Mouse (Mus musculus) liver, adult 2 months (tissue): ENCODE data around the gene D630045J12Rik. TPM values are rescaled to one million over a fixed set of nuclear protein-coding genes. Genes with fewer than 3 reads are reported as not detected.

Source experiments
- DNase-seq: peaks from one replicate; pipeline ENCODE4 v3.0.0-alpha.2; 2011; ENCODE audit warnings: low read depth, low spot score; ENCODE audit errors: extremely low read depth
- H3K27ac ChIP-seq: fragments of 200-500 bp; replicated peaks from 2 replicates; pipeline ENCODE4 v1.5.1; 2012; ENCODE audit warnings: low read depth, mild to moderate bottlenecking, control low read depth, inconsistent platforms, low read length; ENCODE audit not compliant: insufficient read depth
- H3K27me3 ChIP-seq: fragments of 200-500 bp; 2 replicates; pipeline ENCODE4 v1.6.1; 2012; ENCODE audit warnings: mild to moderate bottlenecking, moderate library complexity, low read length, inconsistent platforms; ENCODE audit not compliant: control insufficient read depth, insufficient read depth
- H3K36me3 ChIP-seq: fragments of 200-500 bp; 2 replicates; pipeline ENCODE4 v1.6.1; 2012; ENCODE audit warnings: low read length, inconsistent platforms; ENCODE audit not compliant: control insufficient read depth, insufficient read depth
- H3K4me1 ChIP-seq: fragments of 200-500 bp; 2 replicates; pipeline ENCODE4 v1.6.1; 2011; ENCODE audit warnings: low read length; ENCODE audit not compliant: control insufficient read depth, insufficient read depth
- H3K4me3 ChIP-seq: fragments of 200-500 bp; 2 replicates; pipeline ENCODE4 v1.5.1; 2011; ENCODE audit warnings: low read depth, mild to moderate bottlenecking, control low read depth, low read length, moderate library complexity; ENCODE audit not compliant: insufficient read depth
- H3K79me2 ChIP-seq: fragments of 200-500 bp; 2 replicates; pipeline ENCODE4 v1.6.1; 2012; ENCODE audit warnings: inconsistent platforms, mild to moderate bottlenecking, low read length, moderate library complexity; ENCODE audit not compliant: control insufficient read depth, insufficient read depth
- H3K9ac ChIP-seq: fragments of 200-500 bp; 2 replicates; pipeline ENCODE4 v1.6.1; 2012; ENCODE audit warnings: low read depth, mild to moderate bottlenecking, control low read depth, inconsistent platforms, low read length
- CTCF ChIP-seq: fragments of 200-500 bp; IDR thresholded peaks from 2 replicates; pipeline ENCODE4 v1.5.1; 2011; ENCODE audit warnings: low read depth, low read length, control low read depth
- POLR2A ChIP-seq: fragments of 200-500 bp; IDR thresholded peaks from 2 replicates; pipeline ENCODE4 v1.6.1; 2011; ENCODE audit warnings: low read length, control low read depth; ENCODE audit not compliant: insufficient read depth; ENCODE audit errors: extremely low read depth
- WGBS: fragments of 180-500 bp; shearing (Covaris S2); methylation state at CpG from one replicate; pipeline ENCODE4 v1.1.7; 2018; 5-methylcytosine and 5-hydroxymethylcytosine counted together
- polyA plus RNA-seq: library from polyadenylated mRNA; depleted of rRNA; stranded (reverse); fragments of >200 nt; gene quantifications from 2 replicates; pipeline ENCODE4 v1.2.3, GENCODE M21; 2012
- total RNA-seq: library from RNA; depleted of rRNA; stranded (reverse); fragments of >200 nt; gene quantifications from 2 replicates; pipeline ENCODE4 v1.2.3, GENCODE M21; 2014

The D630045J12Rik gene
- total and polyA plus RNA-seq, 2 experiments: 0.46 to 1.3 TPM

- no peak overlapping the region for H3K4me3 ChIP-seq
- H3K9ac ChIP-seq: no peak overlapping the region
- H3K27ac ChIP-seq: no peak overlapping the region
- no peaks in the 10 kb centered on the region for H3K27me3 ChIP-seq
- no peak for DNase-seq
- no peaks in the 10 kb centered on the region for H3K36me3 ChIP-seq
- no peaks in the 10 kb centered on the region for H3K79me2 ChIP-seq
- H3K4me1 ChIP-seq: no peaks in the 10 kb centered on the region; the same call in 1 of the 2 replicates
- WGBS: 90% methylated on average over 9 of the region's 9 CpGs
- TF ChIP-seq POLR2A: no peak
Observed at GRCm38 (mm10) chr6:38105924-38106323, 147.9 kb downstream of the D630045J12Rik start.

GRCm38 (mm10) chr6:38103775-38104174, 150.0 kb downstream of the D630045J12Rik start:
- no peaks in the 10 kb centered on the region for H3K27me3 ChIP-seq
- TF ChIP-seq CTCF: no peak
- no peak for TF ChIP-seq POLR2A
- no peak overlapping the region for H3K9ac ChIP-seq
- H3K79me2 ChIP-seq: no peaks in the 10 kb centered on the region
- no peak for DNase-seq
- H3K27ac ChIP-seq: no peak overlapping the region
- H3K36me3 ChIP-seq: no peaks in the 10 kb centered on the region
- no peak overlapping the region for H3K4me3 ChIP-seq
- 85% methylated on average over 6 of the region's 6 CpGs for WGBS
- no peaks in the 10 kb centered on the region for H3K4me1 ChIP-seq

DNA sequence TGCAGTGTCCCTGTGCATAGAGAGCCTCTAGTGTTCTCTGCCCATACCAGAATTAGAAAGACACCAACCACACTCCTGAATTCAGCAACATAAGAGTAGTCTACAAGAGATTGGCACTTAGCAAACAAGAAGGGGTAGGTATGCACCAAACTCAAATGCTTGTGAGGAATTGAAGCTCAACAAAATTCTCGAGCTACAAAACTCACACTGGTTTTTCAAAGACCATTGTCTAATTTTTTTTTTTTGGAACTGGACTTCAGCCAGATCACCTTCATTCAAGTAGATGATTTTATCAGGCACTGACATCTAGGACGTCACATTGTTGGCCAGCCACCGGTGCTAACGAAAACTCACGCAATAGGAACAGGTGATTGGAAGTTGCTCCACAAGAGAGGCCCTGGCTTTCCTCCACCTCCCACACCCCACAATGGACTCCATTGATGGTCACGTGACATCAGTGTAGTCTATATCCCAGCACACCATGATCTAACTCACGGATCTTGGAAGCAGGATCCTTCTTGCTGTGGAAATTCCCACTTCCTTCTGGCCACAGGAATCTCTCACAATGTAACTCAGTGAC, 151.5 kb downstream of the D630045J12Rik start:
- Histone ChIP-seq H3K4me1 (no peaks in the 10 kb centered on the region), H3K4me3 (no peak overlapping the region), H3K9ac (no peak overlapping the region), H3K27ac (no peak overlapping the region), H3K27me3 (no peaks in the 10 kb centered on the region), H3K36me3 (no peaks in the 10 kb centered on the region), H3K79me2 (no peaks in the 10 kb centered on the region)
- TF ChIP-seq CTCF (no peak), POLR2A (no peak)
- DNase-seq: no peak
- WGBS: 91% methylated on average over 7 of the region's 7 CpGs

DNA sequence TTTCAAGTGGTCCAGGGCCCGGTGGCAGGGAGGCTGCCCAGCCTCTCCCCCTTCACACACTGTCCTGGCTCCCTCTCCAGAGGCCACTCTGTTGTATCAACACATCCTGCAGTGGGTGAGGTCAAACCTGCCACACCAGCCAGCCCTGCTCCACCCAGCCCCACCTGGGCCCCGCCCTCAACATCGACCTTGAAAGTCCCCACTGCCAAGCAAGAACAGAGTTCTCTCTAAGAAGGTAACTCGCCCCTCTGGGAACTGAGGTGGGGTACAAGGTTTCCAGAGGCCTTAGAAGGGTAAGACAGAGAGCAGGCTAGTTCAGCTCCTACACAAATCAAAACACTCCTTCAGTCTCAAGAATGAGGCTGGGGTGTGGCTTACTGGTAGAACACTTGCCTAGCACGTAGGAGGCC, 156.8 kb downstream of the D630045J12Rik start:
- WGBS: 65% methylated on average over 5 of the region's 5 CpGs
- DNase-seq: no peak
- Histone ChIP-seq H3K9ac (no peak overlapping the region), H3K36me3 (no peaks in the 10 kb centered on the region), H3K79me2 (no peaks in the 10 kb centered on the region), H3K4me1 (no peaks in the 10 kb centered on the region), H3K27ac (no peak overlapping the region), H3K27me3 (no peaks in the 10 kb centered on the region), H3K4me3 (no peak overlapping the region)
- no peak for TF ChIP-seq CTCF
- no peak for TF ChIP-seq POLR2A

- Histone ChIP-seq H3K4me3 (no peak overlapping the region), H3K27ac (no peak overlapping the region), H3K27me3 (no peaks in the 10 kb centered on the region), H3K36me3 (no peaks in the 10 kb centered on the region), H3K4me1 (no peaks in the 10 kb centered on the region), H3K79me2 (no peaks in the 10 kb centered on the region), H3K9ac (no peak overlapping the region)
- DNase-seq: no peak
- TF ChIP-seq CTCF (no peak), POLR2A (no peak)
- WGBS: 92% methylated on average over 10 of the region's 10 CpGs
Observed at GRCm38 (mm10) chr6:38094701-38095100, 159.1 kb downstream of the D630045J12Rik start.

- H3K4me3 ChIP-seq: no peak overlapping the region
- no peak for DNase-seq
- no peaks in the 10 kb centered on the region for H3K36me3 ChIP-seq
- H3K27ac ChIP-seq: no peak overlapping the region
- 94% methylated on average over 8 of the region's 8 CpGs for WGBS
- H3K4me1 ChIP-seq: no peaks in the 10 kb centered on the region
- no peaks in the 10 kb centered on the region for H3K79me2 ChIP-seq
- H3K27me3 ChIP-seq: no peaks in the 10 kb centered on the region
- TF ChIP-seq POLR2A (no peak), CTCF (no peak)
- no peak overlapping the region for H3K9ac ChIP-seq
Observed at GRCm38 (mm10) chr6:38092539-38092938, 161.3 kb downstream of the D630045J12Rik start.
